Mouse (Mus musculus) T-helper 17 cell (primary cell): Measurements from ENCODE around the gene Tigd4.

Source experiments
- in situ Hi-C, 2 experiments: fragments of 300-600 bp; cut with MboI, MseI; formaldehyde crosslinking; loops; 1 replicate in 1 of 2; 2 replicates in 1 of 2; pipeline ENCODE4 v1.15.1; 2025; ENCODE audit warnings: high pct_unique_total_duplicates in 2 of 2

Tigd4 gene

GRCm38 (mm10) chr3:84610183-84610710 is 16.9 kb downstream of the Tigd4 start:
- in situ Hi-C loops = no loop called here

GRCm38 (mm10) chr3:84615050-84615855 is 21.9 kb downstream of the Tigd4 start:
- in situ Hi-C loops = no loop called here

DNA sequence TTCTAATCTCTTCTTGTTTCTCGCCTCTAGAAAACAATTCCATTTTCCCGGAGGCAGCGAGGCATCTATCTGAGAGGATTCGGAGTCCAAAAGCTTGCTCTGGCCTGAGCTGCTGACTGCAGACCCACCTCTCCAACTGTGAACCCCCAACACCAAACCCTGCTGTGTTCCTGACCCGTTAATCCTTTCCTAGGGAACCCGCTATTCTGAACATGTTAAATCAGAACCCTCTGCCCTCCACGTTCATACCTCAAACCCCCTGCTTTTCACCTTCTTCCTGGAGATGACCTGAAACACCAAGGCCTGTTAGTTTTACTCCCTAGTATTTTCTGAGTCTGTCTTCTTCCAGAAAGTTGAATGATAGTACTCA is 22.5 kb downstream of the Tigd4 start:
- in situ Hi-C loops = no loop called here

DNA sequence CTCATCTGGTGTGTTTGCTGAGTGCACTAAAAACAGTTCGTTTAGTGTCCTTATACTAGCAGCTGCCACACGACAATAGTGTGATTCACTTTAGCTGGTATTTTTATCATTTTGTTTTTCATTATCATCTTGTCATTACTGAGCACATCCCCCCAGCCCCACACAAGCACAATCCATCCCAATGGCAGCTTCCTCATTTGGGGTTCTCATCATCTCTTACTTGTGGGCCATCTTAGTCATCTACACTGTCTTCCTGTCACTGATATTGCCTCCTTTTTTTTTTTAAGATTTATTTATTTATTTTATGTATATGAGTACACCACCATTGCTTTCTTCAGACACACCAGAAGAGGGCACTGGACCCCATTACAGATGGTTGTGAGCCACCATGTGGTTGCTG is 25.3 kb downstream of the Tigd4 start:
- in situ Hi-C loops = no loop called here

- in situ Hi-C loops = no loop called here
These were observed 25.7 kb downstream of the Tigd4 start for GRCm38 (mm10) chr3:84619056-84619455.

GRCm38 (mm10) chr3:84619725-84620124 is 26.4 kb downstream of the Tigd4 start:
- in situ Hi-C loops = no loop called here

- in situ Hi-C loops = no loop called here
These were observed 28.7 kb downstream of the Tigd4 start for GRCm38 (mm10) chr3:84622026-84622425.

- in situ Hi-C loops = loop anchor here in 1 of 2 experiments (25.0 kb wide), 1 partner anchor 1994 kb away; no protein-coding TSS in a partner anchor
These were observed 38.2 kb downstream of the Tigd4 start for GRCm38 (mm10) chr3:84631586-84631985.

GRCm38 (mm10) chr3:84637095-84637494 is 43.7 kb downstream of the Tigd4 start:
- in situ Hi-C loops = loop anchor here in 1 of 2 experiments (5.0 to 25.0 kb wide), 2 partner anchors 725 to 2000 kb away; no protein-coding TSS in a partner anchor

GRCm38 (mm10) chr3:84637890-84638578 is 44.7 kb downstream of the Tigd4 start:
- in situ Hi-C loops = loop anchor here in 1 of 2 experiments (5.0 to 25.0 kb wide), 2 partner anchors 724 to 2001 kb away; no protein-coding TSS in a partner anchor

DNA sequence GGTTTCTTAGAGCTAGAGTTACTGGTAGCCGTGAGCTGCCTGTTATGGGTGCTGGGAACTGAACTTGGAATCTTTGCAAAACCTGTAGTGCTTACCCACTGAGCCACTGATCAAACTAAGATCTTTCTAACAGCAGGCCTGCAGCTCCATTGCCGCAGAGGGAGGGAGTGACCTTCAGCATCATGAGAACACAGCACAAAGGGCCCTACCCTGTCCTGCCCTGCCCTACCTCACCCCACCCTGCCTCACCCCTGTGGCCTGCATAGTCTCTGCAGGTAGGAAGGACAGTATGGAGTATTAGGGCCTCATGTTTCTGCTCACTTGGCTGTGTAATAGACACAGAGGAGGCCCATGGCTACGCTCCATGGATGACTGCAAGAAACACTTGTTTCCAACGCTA is 45.5 kb downstream of the Tigd4 start:
- in situ Hi-C loops = loop anchor here in 1 of 2 experiments (5.0 to 25.0 kb wide), 2 partner anchors 723 to 2002 kb away; no protein-coding TSS in a partner anchor

GRCm38 (mm10) chr3:84639767-84640500 is 46.6 kb downstream of the Tigd4 start:
- in situ Hi-C loops = loop anchor here in 1 of 2 experiments (5.0 to 25.0 kb wide), 2 partner anchors 722 to 2003 kb away; no protein-coding TSS in a partner anchor

- in situ Hi-C loops = loop anchor here in 1 of 2 experiments (25.0 kb wide), 1 partner anchor 2003 kb away; no protein-coding TSS in a partner anchor
These were observed 47.2 kb downstream of the Tigd4 start for GRCm38 (mm10) chr3:84640536-84640935.

DNA sequence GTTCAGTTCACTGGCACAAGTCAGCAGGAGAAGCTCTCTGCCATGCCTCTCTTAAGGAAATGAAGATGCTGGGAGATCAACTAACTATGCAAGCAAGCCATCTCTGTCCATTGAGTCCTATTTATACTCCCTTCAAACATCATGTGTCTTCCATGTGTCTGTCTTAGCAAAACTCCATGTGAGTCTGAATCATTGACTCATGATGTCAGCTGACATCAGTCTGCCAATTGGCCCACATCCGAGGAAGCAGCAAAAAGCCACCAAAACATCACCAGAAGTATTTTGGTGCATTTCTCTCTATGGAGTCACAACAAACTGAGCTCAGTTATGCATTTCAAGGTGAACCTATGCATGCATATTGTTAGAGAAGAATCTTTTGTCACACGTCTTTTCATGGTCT is 48.0 kb downstream of the Tigd4 start:
- in situ Hi-C loops = loop anchor here in 1 of 2 experiments (25.0 kb wide), 1 partner anchor 2004 kb away; no protein-coding TSS in a partner anchor

GRCm38 (mm10) chr3:84642942-84643341 is 49.6 kb downstream of the Tigd4 start:
- in situ Hi-C loops = loop anchor here in 1 of 2 experiments (25.0 kb wide), 1 partner anchor 2006 kb away; no protein-coding TSS in a partner anchor

GRCm38 (mm10) chr3:84645156-84646006 is 52.0 kb downstream of the Tigd4 start:
- in situ Hi-C loops = loop anchor here in 1 of 2 experiments (25.0 kb wide), 1 partner anchor 2008 kb away; no protein-coding TSS in a partner anchor

DNA sequence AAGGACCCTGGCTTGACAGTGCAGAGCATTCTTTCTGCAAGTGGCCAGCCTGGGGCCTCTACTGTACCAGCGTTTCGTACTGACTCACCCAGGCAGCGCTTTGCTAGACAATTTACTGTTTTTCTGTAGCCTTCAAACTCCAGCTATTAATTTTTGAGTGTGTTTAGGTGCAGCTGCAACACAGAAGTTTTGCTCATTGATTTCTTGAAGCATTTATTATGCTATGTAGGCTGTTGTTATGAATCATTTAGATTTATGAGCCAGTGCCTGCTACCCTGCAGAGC is 52.6 kb downstream of the Tigd4 start:
- in situ Hi-C loops = loop anchor here in 1 of 2 experiments (25.0 kb wide), 1 partner anchor 2009 kb away; no protein-coding TSS in a partner anchor

- in situ Hi-C loops = loop anchor here in 1 of 2 experiments (25.0 kb wide), 1 partner anchor 2009 kb away; no protein-coding TSS in a partner anchor
These were observed 53.0 kb downstream of the Tigd4 start for GRCm38 (mm10) chr3:84646331-84646845.
